In genomic region chr14:25325887-25326286, GRCm38 (mm10) we compare ENCODE assay signal across 22 mouse cellular contexts.
A peak's percentile ranks its signal among the peaks of the same experiment; 100 is the strongest.
DNase-seq lines count a peak whose midpoint lies in the region; ATAC-seq and TF ChIP-seq lines count a peak whose summit lies in the region.
"Had no signal": no experiment of that assay in that cellular context is flagged by ENCODE, and none has a peak within 500 bp of the region (broad histone marks: within the 10 kb centered on the region; RNA-seq: fewer than 3 reads in every experiment).

No protein-coding gene starts in this region.

- DNase-seq in spleen, adult 2 months (ENCODE audit: low read depth in 1 of 2, low spot score in 2 of 2), result peak; percentile 21 to 51
- no peak for DNase-seq in spleen, adult 12 weeks (ENCODE audit: low spot score)
- DNase-seq in CH12.LX (ENCODE audit: extremely low read depth), result peak; percentile 87
- DNase-seq in splenic B cell, adult 2 months (ENCODE audit: low read depth, low spot score), result peak; percentile 62
- DNase-seq in cerebellum, postnatal 10 days, result no peak
- no peak for DNase-seq in frontal cortex, postnatal 10 days (ENCODE audit: low spot score in 2 of 2)
- DNase-seq: adrenal gland, postnatal 14 days; cerebellum, adult 2 months; cerebellum, postnatal 14 days; gastrocnemius, postnatal 36 days; heart, adult 2 months had no signal

- TF ChIP-seq EP300 in CH12.LX (IDR thresholded peaks at IDR 0.05; ENCODE audit: low read length), result peak; percentile 84

- no peak overlapping the region for H3K9ac ChIP-seq in CH12.LX (ENCODE audit: insufficient read depth, low read depth)
- H3K9ac ChIP-seq: embryonic facial prominence, embryonic 12.5 days; forebrain, embryonic 15.5 days; heart, embryonic 15.5 days; hindbrain, embryonic 14.5 days; intestine, embryonic 15.5 days had no signal

- H3K9me3 ChIP-seq in CH12.LX (replicated peaks; ENCODE audit: low read length), result peaks cover 2% of the 10 kb centered on the region
- H3K9me3 ChIP-seq: embryonic facial prominence, embryonic 12.5 days; forebrain, embryonic 15.5 days; heart, embryonic 15.5 days; hindbrain, embryonic 10.5 days; intestine, embryonic 15.5 days had no signal

- no peak overlapping the region for H3K27ac ChIP-seq in spleen, adult 2 months (ENCODE audit: insufficient read depth, low read length)
- no peak overlapping the region for H3K27ac ChIP-seq in CH12.LX (ENCODE audit: insufficient read depth, low read depth)
- H3K27ac ChIP-seq: embryonic facial prominence, embryonic 12.5 days; forebrain, embryonic 15.5 days; heart, adult 2 months; heart, embryonic 15.5 days; hindbrain, embryonic 10.5 days; hindbrain, embryonic 14.5 days; intestine, embryonic 15.5 days had no signal

- no peaks in the 10 kb centered on the region for H3K27me3 ChIP-seq in spleen, adult 2 months (ENCODE audit: control insufficient read depth, insufficient read depth, low read length)
- H3K27me3 ChIP-seq in CH12.LX (replicated peaks), result no peaks in the 10 kb centered on the region
- H3K27me3 ChIP-seq in splenic B cell, adult 2 months (ENCODE audit: control insufficient read depth, insufficient read depth, low read length, poor library complexity, severe bottlenecking), result no peaks in the 10 kb centered on the region
- H3K27me3 ChIP-seq: embryonic facial prominence, embryonic 12.5 days; forebrain, embryonic 15.5 days; heart, embryonic 15.5 days; intestine, embryonic 15.5 days; Patski had no signal

- dilution Hi-C loops in CH12.LX (cut with MboI; ENCODE audit: extremely low pct_ligation_motif_present, extremely low pct_unique_long_range_greater_than_20kb, low sequenced_read_pairs), result no loop called here

- H3K4me1 ChIP-seq in spleen, adult 2 months (ENCODE audit: control insufficient read depth, insufficient read depth, insufficient read length), result peaks cover 3% of the 10 kb centered on the region; the same call in 1 of the 2 replicates
- H3K4me1 ChIP-seq in CH12.LX (ENCODE audit: control insufficient read depth in 1 of 2, insufficient read depth in 2 of 2), result peaks cover 16 to 46% of the 10 kb centered on the region in 2 experiments

- no peak overlapping the region for H3K4me3 ChIP-seq in spleen, adult 2 months (ENCODE audit: extremely low read depth, insufficient read depth, insufficient read length)
- H3K4me3 ChIP-seq in CH12.LX (replicated peaks in 1 of 3; ENCODE audit: low read depth in 2 of 3, low read length in 2 of 3, poor library complexity in 1 of 3), result no peak overlapping the region
- H3K4me3 ChIP-seq: embryonic facial prominence, embryonic 12.5 days; forebrain, embryonic 15.5 days; heart, adult 2 months; heart, embryonic 15.5 days; hindbrain, embryonic 10.5 days; intestine, embryonic 15.5 days had no signal

- no peaks in the 10 kb centered on the region for H3K79me2 ChIP-seq in CH12.LX (replicated peaks; ENCODE audit: control insufficient read depth, extremely low read depth, insufficient read depth, poor library complexity, severe bottlenecking)

- TF ChIP-seq POLR2A in spleen, adult 2 months (IDR thresholded peaks at IDR 0.05; ENCODE audit: low read depth, low read length), result no peak
- TF ChIP-seq POLR2A in CH12.LX (IDR thresholded peaks at IDR 0.05; ENCODE audit: low read depth, low read length), result no peak

- H3K4me2 ChIP-seq in CH12.LX (ENCODE audit: insufficient read depth, low read depth, poor library complexity, severe bottlenecking), result no peak overlapping the region
- H3K4me2 ChIP-seq: embryonic facial prominence, embryonic 12.5 days; forebrain, embryonic 15.5 days; heart, embryonic 11.5 days; heart, embryonic 15.5 days; hindbrain, embryonic 14.5 days; intestine, embryonic 15.5 days had no signal

- no peaks in the 10 kb centered on the region for H3K36me3 ChIP-seq in spleen, adult 2 months (ENCODE audit: control insufficient read depth, insufficient read depth, low read length)
- no peaks in the 10 kb centered on the region for H3K36me3 ChIP-seq in CH12.LX (replicated peaks in 1 of 2; ENCODE audit: control insufficient read depth in 1 of 2, insufficient read depth in 1 of 2, low read length in 1 of 2)
- no peaks in the 10 kb centered on the region for H3K36me3 ChIP-seq in splenic B cell, adult 2 months (ENCODE audit: control insufficient read depth, insufficient read depth, low read length, poor library complexity, severe bottlenecking)
- H3K36me3 ChIP-seq: embryonic facial prominence, embryonic 12.5 days; forebrain, embryonic 15.5 days; heart, embryonic 15.5 days; hindbrain, embryonic 10.5 days; intestine, embryonic 15.5 days had no signal

- no peak for TF ChIP-seq CTCF in spleen, adult 2 months (IDR thresholded peaks at IDR 0.05; ENCODE audit: extremely low read depth, insufficient read depth, insufficient read length, insufficient replicate concordance)
- peak in 1 of 2 experiments; percentile 52; a peak in 2 of 4 replicates for TF ChIP-seq CTCF in CH12.LX (conservative IDR thresholded peaks at IDR 0.05 in 1 of 2, IDR thresholded peaks at IDR 0.05 in 1 of 2; ENCODE audit: low read depth in 2 of 2, low read length in 2 of 2)

- peak; percentile 57 for TF ChIP-seq RAD21 in CH12.LX (IDR thresholded peaks at IDR 0.05; ENCODE audit: low read depth, low read length)

- in situ Hi-C loops in CH12.LX (cut with MboI; ENCODE audit: low pct_ligation_motif_present, low pct_unique_long_range_greater_than_20kb, low sequenced_read_pairs), result no loop called here

- peak; percentile 51 for ATAC-seq in granulocyte monocyte progenitor cell, adult 5-6 weeks (replicated peaks; ENCODE audit: poor library complexity, severe bottlenecking)
- ATAC-seq: activated CD4-positive, CD25-positive, alpha-beta regulatory T cell, adult 4 months; CD4-positive, CD25-positive, alpha-beta regulatory T cell, adult 4 months; forebrain, embryonic 15.5 days; intestine, embryonic 15.5 days; Patski had no signal

- 34% methylated on average over 3 of the region's 3 CpGs for WGBS in spleen, adult 2 months

TF ChIP-seq in CH12.LX, 34 proteins besides CTCF, POLR2A, EP300 and RAD21:
- TF ChIP-seq TCF12 (IDR thresholded peaks at IDR 0.05; ENCODE audit: low read depth, low read length), result peak; percentile 66; the same call in 1 of the 2 replicates
- peak; percentile 82 for TF ChIP-seq IRF4 (IDR thresholded peaks at IDR 0.05; ENCODE audit: low read depth, low read length)
- TF ChIP-seq BHLHE40 (IDR thresholded peaks at IDR 0.05; ENCODE audit: low read depth, low read length), result 0 out of 2 replicates have a peak, but pooled peaks have one; percentile 26
- peak; percentile 61 for TF ChIP-seq SMC3 (IDR thresholded peaks at IDR 0.05; ENCODE audit: low read depth, low read length)
- no peak for TF ChIP-seq ZNF384 (IDR thresholded peaks at IDR 0.05; ENCODE audit: low read depth, low read length)

Comparison
In these comparisons a context has a peak if more than half of its experiments do, and no peak if none do; other contexts are left out.
1. DNase-seq: peak in spleen, adult 2 months (2 of 2), CH12.LX (single experiment) and splenic B cell, adult 2 months (single experiment); none in spleen, adult 12 weeks (single experiment), cerebellum, postnatal 10 days (0 of 2) and frontal cortex, postnatal 10 days (0 of 2).